In genomic region chr7:44551731-44552130, GRCm38 (mm10) we compare ENCODE assay signal across 1 mouse cellular context.
TF ChIP-seq lines count a peak whose summit lies in the region.

No protein-coding gene starts in this region.

TF ChIP-seq in ES-E14, 5 proteins besides CTCF, POLR2A, EP300 and RAD21:
- TF ChIP-seq MAFK (IDR thresholded peaks at IDR 0.05; ENCODE audit: insufficient read depth, low read depth, low read length), result no peak
- no peak for TF ChIP-seq HCFC1 (IDR thresholded peaks at IDR 0.05; ENCODE audit: borderline replicate concordance, insufficient read depth, low read length)
- no peak for TF ChIP-seq CHD2 (IDR thresholded peaks at IDR 0.05; ENCODE audit: low read depth, low read length)
- no peak for TF ChIP-seq ZNF384 (IDR thresholded peaks at IDR 0.05; ENCODE audit: low read depth, low read length)
- no peak for TF ChIP-seq ZC3H11A (IDR thresholded peaks at IDR 0.05; ENCODE audit: borderline replicate concordance, low read depth, low read length)
